Mouse (Mus musculus): ENCODE results near the gene Fam20a.
"Not testable (repeated sequence)": the region's sequence is repeated elsewhere in the genome, so short reads cannot be mapped to it uniquely, and the experiment has no call there.

Fam20a gene

GRCm38 (mm10) chr11:109681556-109681955 is 40.5 kb downstream of the Fam20a start:
- no peak for DNase-seq (ENCODE audit: low read depth, low spot score)

- no peak for DNase-seq (ENCODE audit: low read depth, low spot score)
Observed at GRCm38 (mm10) chr11:109680934-109681333, 41.1 kb downstream of the Fam20a start.

GRCm38 (mm10) chr11:109678291-109678690 is 43.8 kb downstream of the Fam20a start:
- no peak for DNase-seq (ENCODE audit: low read depth, low spot score)

GRCm38 (mm10) chr11:109676621-109677373 is 45.3 kb downstream of the Fam20a start:
- no peak for DNase-seq (ENCODE audit: low read depth, low spot score)

- DNase-seq (ENCODE audit: low read depth, low spot score): no peak
Observed at GRCm38 (mm10) chr11:109675771-109676170, 46.3 kb downstream of the Fam20a start.

GRCm38 (mm10) chr11:109675208-109675607 is 46.9 kb downstream of the Fam20a start:
- DNase-seq (ENCODE audit: low read depth, low spot score): no peak

- no peak for DNase-seq (ENCODE audit: low read depth, low spot score)
Observed at GRCm38 (mm10) chr11:109674542-109674941, 47.5 kb downstream of the Fam20a start.

GRCm38 (mm10) chr11:109673741-109674140 is 48.3 kb downstream of the Fam20a start:
- DNase-seq (ENCODE audit: low read depth, low spot score): no peak

GRCm38 (mm10) chr11:109672881-109673739 is 49.0 kb downstream of the Fam20a start:
- no peak for DNase-seq (ENCODE audit: low read depth, low spot score)

GRCm38 (mm10) chr11:109672396-109672795 is 49.7 kb downstream of the Fam20a start:
- DNase-seq (ENCODE audit: low read depth, low spot score): no peak

- DNase-seq (ENCODE audit: low read depth, low spot score): no peak
Observed at GRCm38 (mm10) chr11:109672021-109672324, 50.1 kb downstream of the Fam20a start.

- no peak for DNase-seq (ENCODE audit: low read depth, low spot score)
Observed at GRCm38 (mm10) chr11:109671136-109672020, 50.7 kb downstream of the Fam20a start.

GRCm38 (mm10) chr11:109670026-109670916 is 51.8 kb downstream of the Fam20a start:
- DNase-seq (ENCODE audit: low read depth, low spot score): peak; percentile 52

- no peak for DNase-seq (ENCODE audit: low read depth, low spot score)
Observed at GRCm38 (mm10) chr11:109669149-109669708, 52.9 kb downstream of the Fam20a start.

GRCm38 (mm10) chr11:109668115-109668725 is 53.9 kb downstream of the Fam20a start:
- DNase-seq (ENCODE audit: low read depth, low spot score): no peak

GRCm38 (mm10) chr11:109667371-109667770 is 54.7 kb downstream of the Fam20a start:
- no peak for DNase-seq (ENCODE audit: low read depth, low spot score)

GRCm38 (mm10) chr11:109666411-109666810 is 55.7 kb downstream of the Fam20a start:
- DNase-seq (ENCODE audit: low read depth, low spot score): no peak

GRCm38 (mm10) chr11:109665424-109665823 is 56.7 kb downstream of the Fam20a start:
- DNase-seq (ENCODE audit: low read depth, low spot score): no peak

- no peak for DNase-seq (ENCODE audit: low read depth, low spot score)
Observed at GRCm38 (mm10) chr11:109664293-109664692, 57.8 kb downstream of the Fam20a start.

GRCm38 (mm10) chr11:109660526-109660925 is 61.6 kb downstream of the Fam20a start:
- DNase-seq (ENCODE audit: low read depth, low spot score): not testable (repeated sequence)
